Mouse (Mus musculus) heart, embryonic 10.5 days (tissue): ENCODE measurements around the gene Psmb2. TPM values are rescaled to one million over a fixed set of nuclear protein-coding genes. Genes with fewer than 3 reads are reported as not detected.

Experiments
- polyA plus RNA-seq: library from polyadenylated mRNA; unstranded; fragments of >200 nt; fragmentation: Nextera tagmentation; extraction: Ambion mirVana; gene quantifications from 2 replicates; pipeline ENCODE4 v1.2.1, GENCODE M21; 2016

The Psmb2 gene
- polyA plus RNA-seq, 1 experiment from 2014 or later: 538 TPM

Other genes with a start within 250 kb of the Psmb2 start
- gene Ago3, start 248.1 kb upstream of the Psmb2 start, polyA plus RNA-seq: 11.6 and 14.5 TPM in 2 replicates
- 2.4 and 3.4 TPM in 2 replicates for gene Ago1, start 209.0 kb upstream of the Psmb2 start, polyA plus RNA-seq
- gene Ago4, start 144.2 kb upstream of the Psmb2 start, polyA plus RNA-seq: 0.64 and 0.65 TPM in 2 replicates
- 28.8 and 34.0 TPM in 2 replicates for gene Clspn, start 120.7 kb upstream of the Psmb2 start, polyA plus RNA-seq
- gene 5730409E04Rik, start 67.8 kb upstream of the Psmb2 start, polyA plus RNA-seq: 1.1 and 1.6 TPM in 2 replicates
- gene Tfap2e, start 58.6 kb downstream of the Psmb2 start, polyA plus RNA-seq: not detected in 2 replicates
- gene Ncdn, start 75.8 kb downstream of the Psmb2 start, polyA plus RNA-seq: 27.0 and 31.6 TPM in 2 replicates
- gene AU040320, start 75.9 kb downstream of the Psmb2 start, polyA plus RNA-seq: 19.8 and 30.4 TPM in 2 replicates